Mouse (Mus musculus) E14TG2a.4 (cell line): ENCODE data around the gene Gpm6b.

ENCODE experiments used
- H3K27me3 ChIP-seq: 2 replicates; pipeline ENCODE4 v1.6.1; 2014; ENCODE audit warnings: low read length, control low read depth; ENCODE audit not compliant: insufficient read depth
- H3K36me3 ChIP-seq: 2 replicates; pipeline ENCODE4 v1.6.1; 2014; ENCODE audit warnings: low read length, control low read depth; ENCODE audit not compliant: insufficient read depth
- H3K4me1 ChIP-seq: replicated peaks from 2 replicates; pipeline ENCODE4 v1.6.1; 2014; ENCODE audit warnings: low read depth, low read length, control low read depth
- H3K4me3 ChIP-seq: replicated peaks from 2 replicates; pipeline ENCODE4 v1.5.1; 2014; ENCODE audit warnings: mild to moderate bottlenecking, low read length
- H3K9me3 ChIP-seq: 2 replicates; pipeline ENCODE4 v1.6.1; 2014; ENCODE audit warnings: low read length, control low read depth
- CTCF ChIP-seq: conservative IDR thresholded peaks from 2 replicates; pipeline ENCODE4 v1.5.1; 2014; ENCODE audit warnings: low read length
- NANOG ChIP-seq: IDR thresholded peaks from 2 replicates; pipeline ENCODE4 v1.6.1; 2014; ENCODE audit warnings: borderline replicate concordance, low read length, mixed read lengths
- POU5F1 ChIP-seq: IDR thresholded peaks from 2 replicates; pipeline ENCODE4 v1.6.1; 2014; ENCODE audit warnings: low read length, borderline replicate concordance

Gpm6b gene

GRCm38 (mm10) chrX:166316552-166317375 is 78.1 kb downstream of the Gpm6b start:
- no peaks in the 10 kb centered on the region for H3K36me3 ChIP-seq
- H3K27me3 ChIP-seq, result no peaks in the 10 kb centered on the region
- H3K4me3 ChIP-seq, result no peak overlapping the region
- H3K9me3 ChIP-seq, result no peaks in the 10 kb centered on the region
- TF ChIP-seq NANOG (no peak), CTCF (no peak)
- no peaks in the 10 kb centered on the region for H3K4me1 ChIP-seq

GRCm38 (mm10) chrX:166317376-166317679 is 78.6 kb downstream of the Gpm6b start:
- H3K4me3 ChIP-seq, result no peak overlapping the region
- H3K27me3 ChIP-seq, result no peaks in the 10 kb centered on the region
- H3K36me3 ChIP-seq, result no peaks in the 10 kb centered on the region
- TF ChIP-seq CTCF (no peak), POU5F1 (no peak), NANOG (no peak)
- H3K4me1 ChIP-seq, result no peaks in the 10 kb centered on the region
- H3K9me3 ChIP-seq, result no peaks in the 10 kb centered on the region

GRCm38 (mm10) chrX:166323226-166323625 is 84.5 kb downstream of the Gpm6b start:
- no peaks in the 10 kb centered on the region for H3K36me3 ChIP-seq
- no peak overlapping the region for H3K4me3 ChIP-seq
- H3K27me3 ChIP-seq, result no peaks in the 10 kb centered on the region
- no peaks in the 10 kb centered on the region for H3K9me3 ChIP-seq
- no peak for TF ChIP-seq CTCF
- TF ChIP-seq NANOG, result no peak
- no peak for TF ChIP-seq POU5F1
- H3K4me1 ChIP-seq, result peaks cover under 1% of the 10 kb centered on the region; the same call in 1 of the 2 replicates

- peaks cover 10% of the 10 kb centered on the region; the same call in 1 of the 2 replicates for H3K4me1 ChIP-seq
- no peak for TF ChIP-seq CTCF
- TF ChIP-seq POU5F1, result no peak
- no peak for TF ChIP-seq NANOG
- H3K9me3 ChIP-seq, result no peaks in the 10 kb centered on the region
- no peaks in the 10 kb centered on the region for H3K36me3 ChIP-seq
- no peak overlapping the region for H3K4me3 ChIP-seq
- no peaks in the 10 kb centered on the region for H3K27me3 ChIP-seq
These were observed 88.9 kb downstream of the Gpm6b start for GRCm38 (mm10) chrX:166327621-166328020.

- peaks cover 10% of the 10 kb centered on the region; the same call in 1 of the 2 replicates for H3K4me1 ChIP-seq
- TF ChIP-seq CTCF, result no peak
- TF ChIP-seq NANOG, result no peak
- TF ChIP-seq POU5F1, result no peak
- H3K4me3 ChIP-seq, result no peak overlapping the region
- H3K36me3 ChIP-seq, result no peaks in the 10 kb centered on the region
- H3K27me3 ChIP-seq, result no peaks in the 10 kb centered on the region
- no peaks in the 10 kb centered on the region for H3K9me3 ChIP-seq
These were observed 89.6 kb downstream of the Gpm6b start for GRCm38 (mm10) chrX:166328219-166328901.

- no peak overlapping the region for H3K4me3 ChIP-seq
- no peaks in the 10 kb centered on the region for H3K9me3 ChIP-seq
- peaks cover 10% of the 10 kb centered on the region; the same call in 1 of the 2 replicates for H3K4me1 ChIP-seq
- TF ChIP-seq CTCF (no peak), POU5F1 (no peak), NANOG (no peak)
- H3K27me3 ChIP-seq, result no peaks in the 10 kb centered on the region
- H3K36me3 ChIP-seq, result no peaks in the 10 kb centered on the region
These were observed 90.3 kb downstream of the Gpm6b start for GRCm38 (mm10) chrX:166328904-166329451.

GRCm38 (mm10) chrX:166334516-166335136 is 95.9 kb downstream of the Gpm6b start:
- Histone ChIP-seq H3K9me3 (no peaks in the 10 kb centered on the region), H3K27me3 (no peaks in the 10 kb centered on the region), H3K36me3 (no peaks in the 10 kb centered on the region), H3K4me3 (no peak overlapping the region), H3K4me1 (no peaks in the 10 kb centered on the region)
- TF ChIP-seq NANOG (no peak), POU5F1 (no peak), CTCF (no peak)

- Histone ChIP-seq H3K4me1 (no peaks in the 10 kb centered on the region), H3K36me3 (no peaks in the 10 kb centered on the region), H3K27me3 (no peaks in the 10 kb centered on the region), H3K4me3 (no peak overlapping the region), H3K9me3 (no peaks in the 10 kb centered on the region)
- TF ChIP-seq NANOG (no peak), POU5F1 (no peak), CTCF (no peak)
These were observed 99.6 kb downstream of the Gpm6b start for GRCm38 (mm10) chrX:166338353-166338752.
